Mouse (Mus musculus) intestine, embryonic 14.5 days (tissue): ENCODE data around the gene Plagl2. TPM values are rescaled to one million over a fixed set of nuclear protein-coding genes. Genes with fewer than 3 reads are reported as not detected.

ENCODE experiments used
- ATAC-seq: fragments of 200-750 bp; cut with Nextera tagmentation; replicated peaks from 2 replicates; pipeline ENCODE4 v1.8.0; 2017; ENCODE audit warnings: low read depth, moderate number of reproducible peaks, moderate TSS enrichment, moderate library complexity; ENCODE audit not compliant: low FRiP score, low TSS enrichment
- DNase-seq: peaks from one replicate; pipeline ENCODE4 v3.0.0-alpha.2; 2018; ENCODE audit warnings: low spot score
- H3K27ac ChIP-seq: fragments of 300-500 bp; sonication (generic); 2 replicates; pipeline ENCODE4 v1.5.1; 2014; ENCODE audit warnings: low read depth, mild to moderate bottlenecking, control low read depth
- H3K27me3 ChIP-seq: fragments of 300-500 bp; sonication (generic); replicated peaks from 2 replicates; pipeline ENCODE4 v1.6.1; 2014; ENCODE audit warnings: low read length, control low read depth; ENCODE audit not compliant: control insufficient read depth, insufficient read depth
- H3K36me3 ChIP-seq: fragments of 300-500 bp; sonication (generic); 2 replicates; pipeline ENCODE4 v1.6.1; 2014; ENCODE audit warnings: low read length, control low read depth; ENCODE audit not compliant: control insufficient read depth, insufficient read depth
- H3K4me1 ChIP-seq: fragments of 300-500 bp; sonication (generic); replicated peaks from 2 replicates; pipeline ENCODE4 v1.6.1; 2014; ENCODE audit warnings: low read length, control low read depth, mixed read lengths; ENCODE audit not compliant: control insufficient read depth, insufficient read depth
- H3K4me2 ChIP-seq: fragments of 300-500 bp; sonication (generic); 2 replicates; pipeline ENCODE4 v1.6.1; 2014; ENCODE audit warnings: low read length
- H3K4me3 ChIP-seq: fragments of 300-500 bp; sonication (generic); 2 replicates; pipeline ENCODE4 v1.5.1; 2014; ENCODE audit warnings: low read depth, low read length, control low read depth, mixed read lengths
- H3K9ac ChIP-seq: fragments of 300-500 bp; sonication (generic); 2 replicates; pipeline ENCODE4 v1.6.1; 2014; ENCODE audit warnings: mild to moderate bottlenecking, low read length
- H3K9me3 ChIP-seq: fragments of 300-500 bp; sonication (generic); 2 replicates; pipeline ENCODE4 v1.6.1; 2016; ENCODE audit warnings: low read length, control low read depth; ENCODE audit not compliant: control insufficient read depth
- WGBS: fragments of 180-500 bp; shearing (Covaris S2); extraction: QIAGEN DNeasy Blood & Tissue Kit; methylation state at CpG from one replicate; pipeline ENCODE4 v1.1.7; 2014; 5-methylcytosine and 5-hydroxymethylcytosine counted together
- polyA plus RNA-seq: library from polyadenylated mRNA; unstranded; fragments of >200 nt; fragmentation: Nextera tagmentation; extraction: Ambion mirVana; gene quantifications from 2 replicates; pipeline ENCODE4 v1.2.1, GENCODE M21; 2014

Gene Plagl2
- polyA plus RNA-seq, 1 experiment from 2014 or later = 49.2 TPM

DNA sequence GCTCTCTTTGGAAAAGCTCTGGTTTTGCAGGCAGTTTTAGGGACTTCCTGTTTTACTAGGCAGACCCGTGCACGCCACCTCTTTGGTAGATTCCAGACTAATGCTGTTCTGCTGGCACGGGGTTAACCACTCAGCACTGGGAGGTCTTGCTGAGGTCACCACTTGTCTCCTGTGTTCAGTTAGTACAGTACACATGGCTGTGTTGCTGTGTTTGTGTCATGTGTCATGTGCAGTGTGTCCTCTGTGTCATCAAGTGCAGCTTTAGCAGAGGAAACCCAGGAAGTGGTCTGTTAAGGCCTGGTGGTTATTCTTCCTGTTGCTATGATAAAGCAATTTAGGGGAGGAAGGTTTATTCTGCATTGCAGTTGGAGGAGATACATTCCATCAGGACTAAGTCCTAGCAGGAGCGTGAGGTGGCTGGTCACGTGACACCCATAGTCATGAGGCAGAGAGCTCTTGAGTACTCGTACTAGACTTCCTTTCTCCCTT, 26.4 kb downstream of the Plagl2 start:
- H3K9ac ChIP-seq = no peak overlapping the region
- 56% methylated on average over 6 of the region's 6 CpGs for WGBS
- ATAC-seq = no peak
- H3K4me3 ChIP-seq = no peak overlapping the region
- 0 out of 2 replicates have a peak, but pooled peaks cover 3% of the 10 kb centered on the region for H3K36me3 ChIP-seq
- H3K4me1 ChIP-seq = no peaks in the 10 kb centered on the region
- H3K9me3 ChIP-seq = no peaks in the 10 kb centered on the region
- H3K4me2 ChIP-seq = no peak overlapping the region
- no peaks in the 10 kb centered on the region for H3K27me3 ChIP-seq
- no peak for DNase-seq
- no peak overlapping the region for H3K27ac ChIP-seq

DNA sequence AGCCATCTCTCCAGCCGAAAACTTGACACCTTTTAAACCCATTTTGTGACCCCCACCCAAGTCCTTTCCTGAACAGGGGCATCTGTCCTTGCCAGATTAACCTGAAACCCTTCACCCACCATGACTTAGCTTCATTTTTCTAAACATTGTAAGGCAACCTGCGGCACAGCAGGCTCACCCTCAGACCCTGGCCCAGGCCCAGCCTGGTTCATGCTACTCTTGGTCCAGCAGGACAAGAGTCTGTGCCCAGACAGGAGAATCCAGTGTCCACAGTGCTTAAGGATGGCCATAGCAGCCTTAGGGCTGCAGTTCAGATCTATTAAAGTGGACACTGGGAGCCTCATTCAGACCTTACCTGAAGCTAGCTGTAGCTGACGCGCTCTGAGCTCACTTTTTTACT, 27.9 kb downstream of the Plagl2 start:
- no peak overlapping the region for H3K27ac ChIP-seq
- H3K27me3 ChIP-seq = no peaks in the 10 kb centered on the region
- H3K36me3 ChIP-seq = peaks cover 17% of the 10 kb centered on the region

DNA sequence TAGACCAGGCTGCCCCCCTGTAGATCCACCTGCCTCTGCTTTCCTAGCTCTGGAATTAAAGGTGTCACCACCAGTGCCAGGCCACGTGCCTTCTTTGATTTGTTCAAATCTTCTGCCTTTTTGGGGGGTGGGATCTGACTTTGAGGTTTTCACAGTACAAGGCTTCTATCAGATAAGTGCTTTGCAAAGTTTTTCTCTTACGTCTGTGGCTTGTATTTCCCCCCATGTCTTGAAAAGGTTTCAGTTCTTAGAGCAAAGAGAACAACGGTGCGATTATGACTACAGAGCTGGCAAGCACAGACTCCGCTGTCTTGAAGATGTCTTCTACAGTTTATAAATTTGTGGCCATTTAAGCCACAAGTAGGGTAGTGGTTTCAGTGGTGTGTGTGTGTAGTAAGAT, 29.8 kb downstream of the Plagl2 start:
- WGBS = 93% methylated on average over 5 of the region's 5 CpGs
- ATAC-seq (no peak), DNase-seq (no peak)
- Histone ChIP-seq H3K27me3 (no peaks in the 10 kb centered on the region), H3K27ac (no peak overlapping the region), H3K36me3 (peaks cover 31% of the 10 kb centered on the region), H3K4me1 (no peaks in the 10 kb centered on the region), H3K9me3 (no peaks in the 10 kb centered on the region), H3K4me2 (no peak overlapping the region), H3K4me3 (no peak overlapping the region), H3K9ac (no peak overlapping the region)

More for the DNA sequence above, 27.9 kb downstream of the Plagl2 start:
- H3K4me1 ChIP-seq = no peaks in the 10 kb centered on the region
- H3K4me3 ChIP-seq = no peak overlapping the region
- WGBS = 83% methylated on average over 4 of the region's 4 CpGs
- H3K9me3 ChIP-seq = no peaks in the 10 kb centered on the region
- H3K4me2 ChIP-seq = no peak overlapping the region
- no peak for ATAC-seq
- H3K9ac ChIP-seq = no peak overlapping the region
- no peak for DNase-seq

DNA sequence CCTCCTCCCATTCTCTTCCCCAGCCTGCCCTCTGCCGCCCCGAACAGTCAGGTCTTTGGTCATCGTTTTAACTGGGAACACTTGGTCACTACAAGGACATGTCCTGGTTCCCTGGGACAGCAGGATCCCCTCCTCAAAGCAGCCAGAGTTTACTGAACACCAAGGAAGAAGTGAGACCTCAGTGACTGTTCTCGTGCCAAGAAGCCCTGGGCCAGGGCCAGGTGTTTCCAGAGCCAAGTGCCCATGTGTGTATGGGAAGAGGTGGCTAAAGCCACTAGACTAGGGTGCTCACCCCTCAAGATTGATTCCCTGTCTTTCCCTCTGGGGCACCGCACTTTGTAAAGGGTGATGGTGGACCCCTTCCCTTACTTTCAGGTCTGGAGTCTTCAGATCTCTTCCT, 31.9 kb downstream of the Plagl2 start:
- Histone ChIP-seq H3K27me3 (no peaks in the 10 kb centered on the region), H3K9me3 (no peaks in the 10 kb centered on the region), H3K9ac (no peak overlapping the region), H3K4me1 (no peaks in the 10 kb centered on the region), H3K36me3 (peaks cover 52% of the 10 kb centered on the region), H3K27ac (no peak overlapping the region), H3K4me3 (no peak overlapping the region), H3K4me2 (no peak overlapping the region)
- DNase-seq = no peak
- no peak for ATAC-seq
- 85% methylated on average over 5 of the region's 5 CpGs for WGBS

DNA sequence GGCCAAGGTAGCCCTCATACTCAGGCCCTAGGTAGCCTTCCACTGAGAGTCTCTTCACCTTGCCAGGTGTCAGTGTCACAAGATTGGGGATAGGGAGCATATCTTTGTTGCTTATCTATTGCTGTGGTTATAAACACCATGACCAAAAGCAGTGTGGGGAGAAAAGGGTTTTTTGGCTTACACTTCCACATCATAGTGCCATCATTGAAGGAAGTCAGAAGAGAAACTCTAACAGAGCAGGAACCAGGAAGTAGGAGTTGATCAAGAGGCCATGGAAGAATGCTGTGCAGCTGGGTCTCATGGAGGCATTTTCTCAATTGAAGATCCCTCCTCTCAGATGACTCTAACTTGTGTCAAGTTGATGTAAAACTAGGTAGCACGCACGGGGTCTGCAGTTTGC, 33.1 kb downstream of the Plagl2 start:
- Histone ChIP-seq H3K4me3 (no peak overlapping the region), H3K36me3 (peaks cover 63% of the 10 kb centered on the region), H3K27me3 (no peaks in the 10 kb centered on the region), H3K27ac (no peak overlapping the region), H3K4me1 (no peaks in the 10 kb centered on the region), H3K9ac (no peak overlapping the region), H3K4me2 (no peak overlapping the region), H3K9me3 (no peaks in the 10 kb centered on the region)
- no peak for ATAC-seq
- DNase-seq = no peak
- 91% methylated on average over 2 of the region's 2 CpGs for WGBS

DNA sequence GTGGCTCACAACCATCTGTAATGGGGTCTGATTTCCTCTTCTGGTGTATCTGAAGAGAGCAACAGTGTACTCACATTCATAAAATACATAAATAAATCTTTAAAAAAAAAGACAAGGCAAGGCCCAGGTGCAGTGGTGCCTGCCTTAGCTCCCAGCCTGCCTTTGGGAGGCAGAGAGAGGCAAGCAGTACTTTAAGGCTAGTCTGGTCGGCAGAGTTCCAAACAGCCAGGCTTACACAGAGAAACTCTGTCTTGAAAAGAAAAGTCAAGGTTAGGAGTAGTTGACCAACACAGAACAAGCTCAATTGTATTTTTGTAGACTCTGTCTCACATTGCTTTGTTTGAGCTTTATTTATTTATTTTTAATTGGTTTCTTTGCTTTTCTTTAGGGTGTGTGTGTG, 38.5 kb downstream of the Plagl2 start:
- Histone ChIP-seq H3K4me3 (no peak overlapping the region), H3K9me3 (no peaks in the 10 kb centered on the region), H3K4me1 (no peaks in the 10 kb centered on the region), H3K36me3 (peaks cover 85% of the 10 kb centered on the region), H3K4me2 (no peak overlapping the region), H3K27me3 (no peaks in the 10 kb centered on the region), H3K27ac (no peak overlapping the region), H3K9ac (no peak overlapping the region)
- ATAC-seq = no peak
- DNase-seq = no peak
- WGBS = 64% methylated on average over 1 of the region's 1 CpGs

DNA sequence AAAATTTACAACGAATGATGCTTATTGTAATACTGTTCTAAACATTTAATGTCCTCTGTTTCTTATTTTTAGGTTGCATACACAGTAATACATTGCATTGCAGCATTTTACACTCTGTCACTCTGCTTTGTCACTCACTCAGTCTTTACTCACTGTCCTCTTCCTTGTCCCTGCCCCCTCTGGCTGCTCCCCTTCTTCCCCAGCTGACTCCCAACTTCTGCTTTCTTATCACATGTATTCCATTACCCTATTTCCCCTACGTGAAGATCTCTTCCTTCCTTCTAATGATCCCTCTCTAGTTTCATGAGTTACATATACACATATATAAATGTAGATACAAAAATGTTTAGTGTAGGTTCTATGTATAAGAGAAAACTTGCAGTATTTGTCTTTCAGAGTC, 42.1 kb downstream of the Plagl2 start:
- 84% methylated on average over 2 of the region's 2 CpGs for WGBS
- Histone ChIP-seq H3K4me2 (no peak overlapping the region), H3K4me3 (no peak overlapping the region), H3K27ac (no peak overlapping the region), H3K4me1 (no peaks in the 10 kb centered on the region), H3K9me3 (no peaks in the 10 kb centered on the region), H3K27me3 (no peaks in the 10 kb centered on the region), H3K36me3 (peaks cover 81% of the 10 kb centered on the region), H3K9ac (no peak overlapping the region)
- ATAC-seq (no peak), DNase-seq (no peak)

DNA sequence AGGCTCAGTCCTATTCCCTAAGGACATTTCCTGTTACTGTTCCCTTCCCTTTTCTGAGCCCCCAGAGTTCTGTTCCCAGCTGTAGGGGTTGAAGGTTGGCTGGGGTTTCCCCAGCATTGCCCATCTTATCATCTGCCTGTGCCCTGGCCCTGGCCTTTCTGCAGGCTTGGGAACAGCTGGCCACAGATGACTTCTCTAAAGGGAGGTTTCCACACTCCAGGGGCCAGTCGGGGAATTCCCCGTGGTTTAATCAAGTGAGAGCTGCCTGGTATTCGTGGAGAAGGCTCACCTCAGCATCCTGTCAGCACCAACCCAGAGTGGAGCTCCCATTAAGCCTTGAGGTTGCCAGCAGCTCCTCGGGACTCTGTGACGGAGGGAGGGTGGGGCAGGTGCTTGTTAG, 42.7 kb downstream of the Plagl2 start:
- H3K9ac ChIP-seq = no peak overlapping the region
- no peaks in the 10 kb centered on the region for H3K27me3 ChIP-seq
- no peak overlapping the region for H3K4me3 ChIP-seq
- H3K4me1 ChIP-seq = no peaks in the 10 kb centered on the region
- H3K36me3 ChIP-seq = peaks cover 80% of the 10 kb centered on the region
- no peaks in the 10 kb centered on the region for H3K9me3 ChIP-seq
- H3K27ac ChIP-seq = no peak overlapping the region
- no peak for DNase-seq
- 71% methylated on average over 5 of the region's 5 CpGs for WGBS
- H3K4me2 ChIP-seq = no peak overlapping the region
- ATAC-seq = no peak

DNA sequence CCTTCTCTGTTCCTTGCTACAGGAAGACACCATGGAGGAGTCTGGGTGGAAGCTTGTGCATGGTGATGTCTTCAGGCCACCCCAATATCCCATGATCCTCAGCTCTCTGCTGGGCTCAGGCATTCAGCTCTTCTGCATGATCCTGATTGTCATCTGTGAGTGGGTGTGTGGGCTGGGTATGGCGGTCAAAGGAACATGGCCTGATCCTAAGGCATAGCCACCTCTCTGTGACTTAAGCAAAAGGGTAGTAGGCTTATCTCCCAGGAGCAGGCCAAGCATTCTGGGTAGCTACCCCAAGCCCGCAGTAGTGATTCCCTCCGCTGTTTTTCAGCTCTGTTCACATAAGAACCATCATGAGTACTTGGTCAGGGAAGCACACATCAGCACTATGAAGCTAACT, 47.0 kb downstream of the Plagl2 start:
- ATAC-seq (no peak), DNase-seq (no peak)
- Histone ChIP-seq H3K36me3 (peaks cover 90% of the 10 kb centered on the region), H3K4me2 (no peak overlapping the region), H3K9ac (no peak overlapping the region), H3K27me3 (no peaks in the 10 kb centered on the region), H3K4me1 (no peaks in the 10 kb centered on the region), H3K27ac (no peak overlapping the region), H3K4me3 (no peak overlapping the region), H3K9me3 (no peaks in the 10 kb centered on the region)
- 93% methylated on average over 3 of the region's 3 CpGs for WGBS
